Mouse (Mus musculus): Measurements from ENCODE around the gene Psap.

Psap gene

DNA sequence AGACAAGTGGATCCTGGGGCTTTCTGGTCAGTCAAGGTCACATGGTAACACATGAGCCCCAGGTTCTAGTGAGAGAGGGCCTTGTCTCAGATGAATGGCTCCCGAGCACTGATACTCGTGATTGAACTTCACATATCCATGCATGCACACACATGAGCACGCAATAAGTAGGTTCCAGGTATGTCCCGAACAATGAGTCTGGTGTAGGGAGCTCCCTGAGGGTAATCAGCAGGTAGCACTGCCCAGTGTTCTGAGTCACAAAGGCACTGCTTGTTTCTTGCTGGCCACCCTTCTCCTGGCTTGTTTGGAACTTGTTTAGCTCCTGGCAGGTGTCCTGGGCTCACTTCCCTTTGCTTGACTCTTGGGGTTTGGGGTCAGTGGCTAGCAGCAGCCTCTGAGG, 9.7 kb downstream of the Psap start:
- in situ Hi-C loops (cut with MboI; ENCODE audit: low sequenced_read_pairs), result no loop called here

DNA sequence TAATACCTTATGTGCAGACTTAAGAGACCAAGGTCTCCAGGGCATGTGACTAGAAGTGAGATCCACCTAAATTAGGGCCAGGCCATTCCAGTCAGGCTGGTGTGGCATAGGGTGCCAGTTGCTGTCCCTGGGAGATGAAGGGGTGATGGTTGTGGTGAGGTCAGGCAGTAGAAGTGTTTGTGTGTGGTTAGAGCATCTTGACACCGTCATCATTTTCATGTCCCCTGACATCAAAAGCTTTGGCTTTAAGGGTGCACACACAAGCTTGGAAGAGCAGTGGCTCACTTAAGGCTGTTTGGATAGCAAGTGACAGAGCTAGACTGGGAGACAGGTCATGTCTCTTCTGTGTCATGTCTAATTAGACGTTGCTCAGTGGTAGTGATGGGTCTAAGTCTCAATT, 10.3 kb downstream of the Psap start:
- in situ Hi-C loops (cut with MboI; ENCODE audit: low sequenced_read_pairs), result no loop called here

DNA sequence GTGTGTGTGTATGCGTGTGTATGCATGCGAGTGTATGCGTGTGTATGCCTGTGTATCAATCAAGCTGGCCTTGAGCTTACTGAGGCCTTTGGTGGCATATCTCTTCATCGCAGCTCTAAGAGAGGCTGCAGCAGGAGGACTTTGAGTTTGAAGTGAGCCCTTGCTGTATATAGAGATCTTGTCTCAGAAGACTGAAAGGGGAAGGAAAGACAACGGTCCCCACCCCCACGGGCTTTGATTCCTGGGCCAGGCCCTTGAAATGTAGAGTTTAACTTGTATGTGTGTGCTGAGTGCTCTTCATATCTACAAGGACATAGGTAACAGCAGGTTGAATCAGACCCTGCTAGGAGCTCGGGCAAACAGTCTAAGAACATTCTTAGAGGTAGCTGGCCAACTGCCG, 11.8 kb downstream of the Psap start:
- in situ Hi-C loops (cut with MboI; ENCODE audit: low sequenced_read_pairs), result no loop called here

DNA sequence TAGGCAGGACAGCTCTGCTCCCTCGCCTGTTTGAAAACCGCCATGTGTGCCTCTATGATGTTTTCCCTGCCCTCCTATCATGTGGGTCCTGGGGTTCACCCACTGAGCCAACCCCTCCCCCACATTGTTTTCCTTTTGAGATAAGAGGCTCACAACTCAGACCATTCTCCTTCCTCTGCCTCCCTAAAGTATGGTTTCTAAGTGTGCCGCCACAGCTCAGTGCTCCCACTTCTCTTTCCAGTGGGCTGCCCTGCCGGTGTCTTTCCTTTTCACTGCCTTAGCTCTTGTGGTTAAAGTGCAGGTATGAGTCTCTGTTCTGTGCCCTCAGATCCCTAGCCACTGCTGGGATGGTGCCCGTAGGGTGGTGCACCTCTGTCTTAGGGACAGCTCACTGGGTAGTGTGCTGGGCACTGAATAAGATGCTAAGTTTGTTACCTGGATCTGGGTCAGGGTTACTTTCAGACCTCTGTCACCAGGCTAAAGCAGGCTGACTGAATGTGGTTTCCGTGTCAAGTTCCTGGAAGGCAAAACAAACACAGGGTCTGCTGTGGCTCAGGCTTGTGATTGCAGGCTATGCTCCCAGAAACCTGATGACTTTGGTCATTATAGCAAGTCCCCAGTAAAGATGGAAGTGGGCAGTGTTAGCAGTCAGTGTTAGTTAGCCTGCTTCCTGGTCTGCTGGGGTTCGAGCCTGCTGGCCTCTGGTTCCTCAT, 12.8 kb downstream of the Psap start:
- in situ Hi-C loops (cut with MboI; ENCODE audit: low sequenced_read_pairs), result no loop called here

DNA sequence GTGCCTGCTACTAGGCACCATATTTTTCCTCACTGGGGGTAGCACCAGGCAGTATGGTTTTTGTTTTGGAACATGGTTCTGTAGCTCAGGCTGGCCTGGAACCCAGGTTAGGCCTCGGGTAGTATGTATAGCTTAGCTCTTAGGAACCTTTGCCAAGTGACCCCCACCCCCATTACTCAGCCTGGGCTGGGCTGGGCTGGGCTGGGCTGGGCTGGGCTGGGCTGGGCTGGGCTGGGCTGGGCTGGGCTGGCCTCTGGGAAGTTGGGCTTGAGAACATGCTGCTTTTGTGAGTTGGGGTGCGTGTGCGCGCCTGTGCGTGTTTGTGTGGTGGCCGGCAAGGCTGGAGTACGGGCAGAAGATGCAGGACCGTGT, 13.3 kb downstream of the Psap start:
- in situ Hi-C loops (cut with MboI; ENCODE audit: low sequenced_read_pairs), result no loop called here

DNA sequence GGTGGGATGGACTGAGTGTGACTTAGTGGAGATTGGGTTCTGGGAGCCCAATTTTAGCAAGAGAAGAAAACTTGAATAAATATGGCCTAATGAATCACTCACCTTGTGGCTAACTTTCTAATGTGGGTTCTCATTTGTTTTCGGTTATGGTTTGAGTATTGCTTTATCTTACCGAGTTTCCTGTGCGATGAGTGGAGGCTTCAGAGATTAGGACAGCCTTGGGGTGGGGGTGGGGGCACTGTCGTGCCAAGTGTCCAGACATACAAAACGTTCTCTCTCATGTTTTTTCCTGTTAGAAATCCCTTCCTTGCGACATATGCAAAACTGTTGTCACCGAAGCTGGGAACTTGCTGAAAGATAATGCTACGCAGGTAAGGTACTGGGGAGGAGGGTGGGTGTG, 14.8 kb downstream of the Psap start:
- in situ Hi-C loops (cut with MboI; ENCODE audit: low sequenced_read_pairs), result no loop called here

DNA sequence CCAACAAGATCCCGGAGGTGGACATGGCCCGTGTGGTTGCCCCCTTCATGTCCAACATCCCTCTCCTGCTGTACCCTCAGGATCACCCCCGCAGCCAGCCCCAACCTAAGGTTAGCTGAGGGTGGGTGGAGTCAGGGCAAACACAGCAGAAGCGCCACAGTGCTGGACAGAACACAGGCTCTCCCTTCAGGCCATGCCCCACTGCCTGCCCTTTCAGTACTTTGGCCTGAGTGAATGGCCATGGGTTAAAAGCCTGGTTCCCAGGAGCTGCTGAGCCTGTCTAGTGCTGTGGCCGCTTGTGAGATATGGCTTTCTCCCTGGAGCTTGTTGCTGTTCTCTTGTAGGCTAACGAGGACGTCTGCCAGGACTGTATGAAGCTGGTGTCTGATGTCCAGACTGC, 17.2 kb downstream of the Psap start:
- in situ Hi-C loops (cut with MboI; ENCODE audit: low sequenced_read_pairs), result no loop called here

DNA sequence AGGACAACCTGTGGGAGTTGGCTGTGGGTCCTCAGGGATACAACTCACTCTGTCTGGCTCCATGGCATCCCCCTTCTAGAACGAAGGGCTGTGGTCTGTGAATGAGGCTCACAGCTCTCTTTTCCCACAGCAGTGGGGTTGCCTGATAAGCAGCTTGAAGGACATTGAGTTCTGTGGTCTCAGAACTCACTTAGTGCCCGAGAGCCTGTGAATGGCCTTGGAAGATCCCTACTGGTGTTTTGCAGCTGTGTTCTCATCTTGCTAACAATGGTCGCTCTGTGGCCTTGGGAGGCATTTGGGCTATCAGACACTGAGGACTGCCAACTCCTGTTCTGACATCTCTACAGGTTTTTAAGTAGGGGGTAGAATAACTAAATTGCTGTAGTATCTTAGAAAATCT, 17.9 kb downstream of the Psap start:
- in situ Hi-C loops (cut with MboI; ENCODE audit: low sequenced_read_pairs), result no loop called here

DNA sequence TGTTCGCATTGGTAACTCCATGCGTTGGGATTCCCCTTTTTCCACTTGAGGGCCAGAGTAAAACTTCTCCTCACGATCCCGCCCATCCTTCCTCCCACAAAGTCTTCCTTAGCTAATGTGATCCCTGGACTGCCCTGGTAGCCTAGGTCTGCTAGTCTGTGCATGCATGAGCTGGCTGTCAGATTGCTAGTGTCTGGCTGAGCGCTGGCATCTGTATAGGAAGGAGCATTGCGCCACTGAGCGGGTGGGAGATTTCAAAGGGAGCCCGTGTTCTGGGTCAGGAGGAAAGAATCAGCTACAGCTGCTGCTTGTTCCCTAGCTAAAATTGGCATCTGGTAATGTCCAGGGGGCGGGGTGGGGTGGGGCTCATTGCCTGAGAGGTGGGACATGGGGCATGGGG, 18.6 kb downstream of the Psap start:
- in situ Hi-C loops (cut with MboI; ENCODE audit: low sequenced_read_pairs), result no loop called here

DNA sequence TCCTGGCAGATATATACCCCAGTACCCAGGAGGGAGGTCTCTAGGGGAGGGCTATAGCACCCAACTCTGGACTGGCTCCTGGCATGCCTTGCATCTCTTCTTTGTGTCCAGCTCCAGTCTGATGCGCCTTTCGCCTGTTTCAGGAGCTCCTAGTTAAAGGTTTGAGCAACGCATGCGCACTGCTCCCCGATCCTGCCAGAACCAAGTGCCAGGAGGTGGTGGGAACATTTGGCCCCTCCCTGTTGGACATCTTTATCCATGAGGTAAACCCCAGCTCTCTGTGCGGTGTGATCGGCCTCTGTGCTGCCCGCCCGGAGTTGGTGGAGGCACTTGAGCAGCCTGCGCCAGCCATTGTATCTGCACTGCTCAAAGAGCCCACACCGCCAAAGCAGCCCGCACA, 22.2 kb downstream of the Psap start:
- in situ Hi-C loops (cut with MboI; ENCODE audit: low sequenced_read_pairs), result loop anchor here (10.0 to 25.0 kb wide), 3 partner anchors 95 to 763 kb away; partner anchors contain the start of genes Gm17455 and Slc29a3

DNA sequence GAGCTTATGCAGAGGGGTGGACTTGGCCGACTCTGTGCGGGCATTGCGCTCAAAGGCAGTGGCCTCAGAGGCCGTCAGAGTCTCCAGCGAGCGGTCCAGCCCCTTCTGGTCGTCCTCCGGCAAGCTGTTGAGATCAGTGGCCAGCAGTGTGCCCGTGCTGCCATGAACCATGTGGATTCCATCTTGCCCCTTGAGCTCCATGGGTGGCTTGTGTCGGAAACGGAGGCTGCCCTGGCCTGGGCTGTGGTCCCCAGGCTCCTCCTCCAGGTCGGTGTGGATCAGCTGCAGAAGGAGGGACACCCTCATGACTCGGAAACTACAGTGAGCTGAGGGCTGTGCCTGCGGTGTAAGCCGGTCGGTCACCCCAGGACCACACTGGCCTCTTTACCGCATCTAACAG, 26.0 kb downstream of the Psap start:
- in situ Hi-C loops (cut with MboI; ENCODE audit: low sequenced_read_pairs), result loop anchor here (10.0 to 25.0 kb wide), 3 partner anchors 91 to 759 kb away; partner anchors contain the start of genes Gm17455 and Slc29a3

DNA sequence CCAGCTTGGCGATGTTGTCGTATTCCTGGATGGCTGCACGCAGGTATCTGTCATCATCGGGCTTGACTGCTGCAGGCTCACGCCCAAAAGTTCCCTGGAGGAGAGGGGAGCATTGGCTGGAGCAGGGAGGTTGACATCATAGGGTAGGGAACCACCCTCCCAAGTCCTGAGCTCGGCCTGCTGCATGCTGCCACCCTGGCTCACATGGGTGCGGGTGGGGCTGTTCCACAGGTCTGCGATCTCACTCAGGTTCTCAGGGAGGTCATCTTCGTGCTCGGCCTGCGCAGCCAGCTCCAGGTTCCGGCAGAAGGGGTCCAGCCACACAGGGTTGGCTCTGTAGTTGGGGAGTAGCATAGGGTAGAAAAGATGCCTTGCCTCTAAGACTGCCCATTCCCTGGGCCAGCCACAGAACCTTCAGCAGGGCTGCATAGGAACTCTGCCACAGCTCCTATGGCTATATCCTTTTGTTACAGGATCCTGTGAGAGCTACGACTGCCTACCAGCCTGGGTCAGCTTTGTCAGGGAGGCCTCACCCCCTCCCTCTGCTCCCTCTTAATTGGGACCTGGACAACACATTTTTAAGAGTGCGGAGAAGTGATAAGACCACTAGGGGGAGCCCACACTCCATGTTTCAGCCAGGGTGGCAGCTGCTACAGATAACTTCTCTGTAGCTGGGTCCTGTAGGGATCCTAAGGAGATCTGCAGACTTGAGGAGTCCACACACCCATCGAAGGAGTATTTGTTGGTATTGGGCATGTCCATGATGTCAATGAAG, 27.6 kb downstream of the Psap start:
- in situ Hi-C loops (cut with MboI; ENCODE audit: low sequenced_read_pairs), result loop anchor here (10.0 to 25.0 kb wide), 3 partner anchors 90 to 757 kb away; partner anchors contain the start of genes Gm17455 and Slc29a3

DNA sequence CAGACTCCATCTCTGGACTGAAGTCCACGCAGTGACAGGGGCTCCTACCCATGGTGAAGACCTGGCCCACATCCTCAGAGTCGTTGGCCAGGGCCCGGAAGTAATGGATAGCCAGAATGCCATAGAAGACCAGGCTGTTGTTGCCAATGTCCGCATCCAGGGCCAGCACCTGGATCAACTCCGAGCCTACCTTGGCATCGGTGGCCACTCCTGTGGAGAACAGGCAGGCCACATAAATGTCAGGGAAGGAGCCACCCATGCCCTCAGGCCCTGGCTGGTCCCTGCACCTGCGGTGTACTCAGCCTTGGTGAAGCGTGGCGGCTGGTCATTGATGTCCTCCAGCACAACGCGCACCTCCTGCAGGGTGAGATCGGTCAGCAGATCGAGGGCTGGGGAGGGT, 33.2 kb downstream of the Psap start:
- in situ Hi-C loops (cut with MboI; ENCODE audit: low sequenced_read_pairs), result loop anchor here (25.0 kb wide), 1 partner anchor 752 kb away; no protein-coding TSS in a partner anchor

DNA sequence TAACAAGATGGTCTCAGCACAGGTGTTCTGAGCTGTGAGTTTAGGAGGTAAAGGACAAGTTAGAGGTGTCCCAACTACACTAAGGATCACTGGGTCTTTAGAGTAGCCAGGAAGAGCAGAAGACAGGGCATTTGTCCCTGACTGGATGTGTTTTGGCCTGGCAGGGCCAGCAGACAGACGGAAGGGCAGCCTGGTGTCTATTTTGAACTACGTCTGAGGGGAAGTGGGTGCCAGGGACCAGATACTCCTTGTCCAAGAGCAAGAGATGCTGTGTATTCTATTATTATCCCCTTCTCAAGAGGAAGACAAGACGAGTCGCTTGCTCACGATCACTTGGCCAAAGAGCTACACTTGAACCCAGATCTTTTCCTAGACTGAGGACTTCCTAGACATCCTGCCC, 36.2 kb downstream of the Psap start:
- in situ Hi-C loops (cut with MboI; ENCODE audit: low sequenced_read_pairs), result loop anchor here (25.0 kb wide), 1 partner anchor 749 kb away; no protein-coding TSS in a partner anchor

DNA sequence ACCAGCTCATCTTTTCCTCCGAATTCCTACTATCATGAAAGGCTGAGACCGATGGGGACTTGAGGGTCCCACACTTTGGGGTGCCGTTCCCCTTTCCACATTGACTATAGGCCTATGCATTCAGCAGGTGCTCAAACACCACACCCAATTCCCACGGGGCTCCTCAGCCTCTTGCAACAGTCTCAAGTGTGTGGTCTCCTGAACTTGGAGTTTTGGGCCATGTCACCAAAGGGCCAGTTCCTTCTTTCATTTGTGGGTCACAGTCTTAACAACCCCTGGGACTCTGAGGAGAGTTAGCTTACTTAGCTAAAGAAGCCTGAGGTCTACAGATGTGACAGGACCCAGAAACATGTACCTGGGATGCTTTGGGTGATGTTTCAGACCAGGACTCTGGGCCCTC, 38.7 kb downstream of the Psap start:
- in situ Hi-C loops (cut with MboI; ENCODE audit: low sequenced_read_pairs), result loop anchor here (25.0 kb wide), 1 partner anchor 746 kb away; no protein-coding TSS in a partner anchor

DNA sequence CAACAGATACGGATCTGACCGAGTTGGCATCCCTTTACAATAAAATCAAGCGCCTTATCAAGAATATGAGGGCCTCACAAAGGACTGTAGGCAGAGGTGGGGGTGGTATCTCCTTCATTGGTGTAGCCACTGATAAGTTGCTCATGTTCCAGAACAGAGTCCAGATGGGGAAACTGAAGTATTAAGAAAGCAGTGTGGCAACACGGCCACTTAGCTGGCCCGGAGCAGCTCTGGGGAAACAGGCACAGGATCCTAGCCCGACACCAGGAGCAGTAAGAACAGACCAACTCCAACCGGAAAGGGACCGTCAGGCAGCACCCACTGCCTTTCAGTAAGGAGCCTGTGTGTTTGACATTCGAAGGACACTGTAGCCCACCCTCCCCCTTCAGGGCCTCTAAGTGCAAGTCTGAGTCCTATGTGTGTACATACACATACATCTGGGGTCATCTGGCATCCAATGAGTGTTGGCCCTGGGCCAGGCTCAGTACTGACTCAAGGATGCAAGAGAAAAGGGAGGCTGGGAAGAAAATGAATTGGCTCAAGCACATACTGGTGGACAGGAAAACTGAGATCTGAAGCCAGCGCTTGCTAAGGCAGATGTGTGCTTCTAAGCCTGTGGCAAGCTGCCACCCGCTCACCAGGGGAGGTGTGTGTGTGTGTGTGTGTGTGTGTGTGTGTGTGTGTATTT, 51.7 kb downstream of the Psap start:
- in situ Hi-C loops (cut with MboI; ENCODE audit: low sequenced_read_pairs), result no loop called here

DNA sequence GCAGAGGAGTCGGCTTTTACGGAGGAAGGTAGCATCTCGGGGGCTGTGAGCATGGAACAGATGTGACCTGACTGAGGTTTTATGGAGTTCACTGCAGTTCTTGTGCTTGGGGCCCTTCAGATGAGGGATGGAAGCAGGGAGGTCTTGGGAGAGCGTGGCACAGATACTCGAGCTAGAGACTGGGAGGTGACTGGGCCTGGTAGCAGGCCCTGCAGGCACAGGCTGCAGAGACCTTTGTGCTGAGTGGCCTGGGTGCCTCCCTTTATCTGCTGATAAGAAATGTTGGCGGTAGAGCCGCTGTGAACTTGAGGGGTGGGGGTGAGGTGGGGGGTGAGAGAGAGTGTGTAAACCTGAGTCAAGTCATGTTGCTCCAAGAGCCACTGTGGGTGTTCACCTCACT, 57.2 kb downstream of the Psap start:
- in situ Hi-C loops (cut with MboI; ENCODE audit: low sequenced_read_pairs), result no loop called here

DNA sequence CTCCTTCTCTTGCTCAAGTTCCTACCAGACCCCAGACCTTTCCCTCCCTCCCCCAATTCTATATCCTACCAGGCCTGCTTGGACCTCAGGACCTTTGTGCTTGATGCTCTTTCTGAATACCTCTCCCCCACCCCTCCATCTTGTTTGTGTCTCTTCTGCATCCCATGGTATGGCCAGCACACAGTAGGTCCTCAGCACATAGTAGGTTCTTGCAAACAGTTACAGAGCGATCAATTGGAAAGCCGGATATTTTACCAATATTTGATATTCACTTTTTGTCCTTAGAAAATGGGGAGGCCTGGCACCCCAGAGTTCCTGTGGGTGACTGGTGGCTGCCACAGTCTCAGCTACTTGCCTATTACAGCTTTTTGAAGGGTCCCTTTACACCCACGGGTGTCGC, 57.6 kb downstream of the Psap start:
- in situ Hi-C loops (cut with MboI; ENCODE audit: low sequenced_read_pairs), result no loop called here

DNA sequence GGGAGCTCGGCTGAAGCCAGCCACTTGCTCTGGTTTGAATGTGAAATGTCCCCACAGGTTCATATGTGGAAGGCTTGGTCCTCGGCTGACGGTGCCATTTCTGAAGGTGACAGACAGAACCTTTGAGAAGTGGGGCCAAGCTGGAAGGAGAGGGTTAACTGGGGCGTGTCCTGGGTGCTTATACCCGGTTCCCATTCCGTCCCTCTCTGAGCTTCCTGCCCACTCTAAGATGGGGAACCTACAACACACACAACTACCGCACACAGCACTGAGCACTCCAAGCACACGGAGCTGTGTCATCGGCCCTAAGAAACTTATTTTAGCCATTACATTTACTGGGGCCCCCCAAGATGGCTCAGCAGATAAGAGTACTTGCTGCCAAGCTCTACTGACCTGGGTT, 64.1 kb downstream of the Psap start:
- in situ Hi-C loops (cut with MboI; ENCODE audit: low sequenced_read_pairs), result no loop called here

DNA sequence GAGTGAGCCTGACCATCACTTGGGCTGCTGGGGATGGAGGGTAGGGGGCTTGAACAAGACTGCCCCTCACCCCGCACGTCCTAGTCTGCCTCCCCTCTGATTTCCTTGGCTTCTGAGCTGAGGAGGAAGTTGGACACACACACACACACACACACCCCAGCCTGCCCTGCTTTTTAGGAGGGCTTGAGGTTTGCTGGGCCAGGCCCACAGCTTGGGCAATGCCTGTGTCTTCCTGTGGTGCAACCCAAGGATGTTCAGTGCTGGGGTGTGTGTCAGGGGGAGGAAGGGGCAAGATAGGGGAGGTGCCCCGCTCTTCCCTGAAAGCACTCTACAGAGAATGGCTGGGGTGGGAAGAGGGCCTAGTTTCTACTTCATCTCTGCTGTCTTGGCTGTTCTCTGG, 66.7 kb downstream of the Psap start:
- in situ Hi-C loops (cut with MboI; ENCODE audit: low sequenced_read_pairs), result no loop called here

DNA sequence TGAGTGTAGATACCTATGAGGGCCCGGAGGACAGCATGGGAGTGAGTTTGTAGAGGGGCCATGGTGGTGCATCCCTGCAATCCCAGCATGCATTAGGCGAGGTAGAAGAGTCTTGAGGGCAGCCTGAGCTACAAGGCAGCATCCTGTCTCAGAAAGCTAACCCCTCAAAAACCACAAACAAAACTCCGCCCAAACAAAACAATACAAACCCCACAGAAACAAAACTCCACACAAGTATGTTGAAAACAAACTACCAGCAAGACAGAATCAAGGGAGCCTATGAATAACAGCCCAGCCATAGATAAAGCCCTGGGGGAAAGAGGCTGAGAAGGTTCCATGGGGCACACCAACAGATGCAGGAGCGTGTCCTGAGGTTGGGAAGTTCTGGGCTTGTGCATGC, 68.6 kb downstream of the Psap start:
- in situ Hi-C loops (cut with MboI; ENCODE audit: low sequenced_read_pairs), result no loop called here

Data from CH12F3 (cell line).